In the genomic region with DNA sequence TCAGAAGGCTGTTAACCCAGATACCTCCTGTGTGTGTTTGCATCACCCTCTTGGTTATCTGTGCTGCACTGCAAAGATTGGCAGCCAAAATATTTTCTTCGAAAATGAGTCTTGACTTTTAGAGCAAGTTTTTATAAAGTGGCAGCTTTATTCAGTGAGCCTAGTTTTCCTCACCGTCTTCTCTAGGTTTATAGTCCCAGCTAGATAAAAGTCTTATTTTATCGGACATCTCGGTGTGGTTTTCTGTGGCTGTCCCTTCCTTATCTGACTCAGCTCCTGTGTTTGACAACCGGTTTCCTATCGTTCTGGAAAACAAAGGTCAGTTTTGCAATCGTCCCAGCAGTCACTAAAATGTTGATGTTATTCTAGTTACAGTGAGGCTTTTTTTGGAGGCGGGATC, we compare ENCODE assay signal across 1 mouse cellular context.
TF ChIP-seq lines count a peak whose summit lies in the region.

No protein-coding gene starts in this region.

TF ChIP-seq in MEL, 35 proteins besides CTCF, POLR2A, EP300 and RAD21 (continued from another document):
- TF ChIP-seq BHLHE40 (IDR thresholded peaks at IDR 0.05; ENCODE audit: borderline replicate concordance, low read depth, low read length) (0 out of 2 replicates have a peak, but pooled peaks have one; percentile 3), KAT2A (conservative IDR thresholded peaks at IDR 0.05; ENCODE audit: low read depth, low read length) (no peak), POLR2AphosphoS5 (IDR thresholded peaks at IDR 0.05; ENCODE audit: borderline replicate concordance, low read depth, low read length) (no peak), GATA1 (IDR thresholded peaks at IDR 0.05; ENCODE audit: low read depth, low read length) (peak; percentile 93), SIN3A (IDR thresholded peaks at IDR 0.05; ENCODE audit: low read length) (peak; percentile 83), MYC (IDR thresholded peaks at IDR 0.05; ENCODE audit: low read depth, low read length) (no peak), JUND (IDR thresholded peaks at IDR 0.05; ENCODE audit: low read depth, low read length) (0 out of 2 replicates have a peak, but pooled peaks have one; percentile 6), ZNF384 (IDR thresholded peaks at IDR 0.05; ENCODE audit: low read depth, low read length) (no peak), ZC3H11A (IDR thresholded peaks at IDR 0.05; ENCODE audit: low read depth, low read length) (no peak), NRF1 (IDR thresholded peaks at IDR 0.05; ENCODE audit: insufficient read depth, low read depth, low read length, poor library complexity, severe bottlenecking) (no peak), TAL1 (IDR thresholded peaks at IDR 0.05; ENCODE audit: low read length) (peak; percentile 36), HCFC1 (IDR thresholded peaks at IDR 0.05; ENCODE audit: low read depth, low read length) (peak; percentile 58; the same call in 1 of the 2 replicates), E2F4 (IDR thresholded peaks at IDR 0.05; ENCODE audit: borderline replicate concordance, low read depth, low read length) (no peak), MAFK (IDR thresholded peaks at IDR 0.05; ENCODE audit: borderline replicate concordance, low read depth, low read length) (0 out of 2 replicates have a peak, but pooled peaks have one; percentile 7), NELFE (IDR thresholded peaks at IDR 0.05; ENCODE audit: low read depth, low read length) (no peak), MYB (IDR thresholded peaks at IDR 0.05; ENCODE audit: low read depth, low read length) (no peak), UBTF (IDR thresholded peaks at IDR 0.05; ENCODE audit: borderline replicate concordance, insufficient read depth, low read depth, low read length) (no peak), POLR2AphosphoS2 (IDR thresholded peaks at IDR 0.05; ENCODE audit: low read length) (no peak), USF1 (IDR thresholded peaks at IDR 0.05; ENCODE audit: low read depth, low read length) (peak; percentile 4; the same call in 1 of the 2 replicates), MEF2A (IDR thresholded peaks at IDR 0.05; ENCODE audit: extremely low read depth, insufficient replicate concordance, low read depth, low read length, poor library complexity, severe bottlenecking) (0 out of 2 replicates have a peak, but pooled peaks have one; percentile 13), USF2 (IDR thresholded peaks at IDR 0.05; ENCODE audit: borderline replicate concordance in 1 of 2, insufficient read depth in 1 of 2, low read depth in 1 of 2, low read length in 2 of 2) (no peak)
